Mouse (Mus musculus) hindbrain, embryonic 15.5 days (tissue): Measurements from ENCODE around the gene Slc39a11. TPM values are rescaled to one million over a fixed set of nuclear protein-coding genes. Genes with fewer than 3 reads are reported as not detected.
A peak's percentile ranks its signal among the peaks of the same experiment; 100 is the strongest.
"Not testable (repeated sequence)": the region's sequence is repeated elsewhere in the genome, so short reads cannot be mapped to it uniquely, and the experiment has no call there.

Experiments used
- ATAC-seq: fragments of 200-750 bp; cut with Nextera tagmentation; 2 replicates; pipeline ENCODE4 v1.8.0; 2017; ENCODE audit warnings: low read depth, moderate number of reproducible peaks, moderate TSS enrichment; ENCODE audit not compliant: low FRiP score
- H3K27ac ChIP-seq: fragments of 300-500 bp; sonication (generic); replicated peaks from 2 replicates; pipeline ENCODE4 v1.5.1; 2015; ENCODE audit warnings: mild to moderate bottlenecking, inconsistent platforms
- H3K27me3 ChIP-seq: fragments of 300-500 bp; sonication (generic); 2 replicates; pipeline ENCODE4 v1.6.1; 2015; ENCODE audit warnings: control low read depth, inconsistent platforms
- H3K36me3 ChIP-seq: fragments of 300-500 bp; sonication (generic); 2 replicates; pipeline ENCODE4 v1.6.1; 2015; ENCODE audit warnings: control low read depth, inconsistent platforms
- H3K4me1 ChIP-seq: fragments of 300-500 bp; sonication (generic); replicated peaks from 2 replicates; pipeline ENCODE4 v1.6.1; 2015; ENCODE audit warnings: control low read depth, inconsistent platforms
- H3K4me2 ChIP-seq: fragments of 300-500 bp; sonication (generic); 2 replicates; pipeline ENCODE4 v1.6.1; 2015; ENCODE audit warnings: moderate library complexity, mild to moderate bottlenecking, inconsistent platforms
- H3K4me3 ChIP-seq: fragments of 300-500 bp; sonication (generic); 2 replicates; pipeline ENCODE4 v1.5.1; 2015; ENCODE audit warnings: mild to moderate bottlenecking, inconsistent platforms
- H3K9ac ChIP-seq: fragments of 300-500 bp; sonication (generic); 2 replicates; pipeline ENCODE4 v1.6.1; 2015; ENCODE audit warnings: inconsistent platforms
- H3K9me3 ChIP-seq: fragments of 300-500 bp; sonication (generic); 2 replicates; pipeline ENCODE4 v1.6.1; 2016; ENCODE audit warnings: control low read depth, inconsistent platforms
- WGBS: fragments of 180-500 bp; shearing (Covaris S2); methylation state at CpG from one replicate; pipeline ENCODE4 v1.1.7; 2015; 5-methylcytosine and 5-hydroxymethylcytosine counted together
- polyA plus RNA-seq: library from polyadenylated mRNA; unstranded; fragments of >200 nt; fragmentation: Nextera tagmentation; extraction: Ambion mirVana; gene quantifications from 2 replicates; pipeline ENCODE4 v1.2.1, GENCODE M21; 2015

The Slc39a11 gene
- polyA plus RNA-seq, 1 experiment from 2014 or later: 34.2 TPM

DNA sequence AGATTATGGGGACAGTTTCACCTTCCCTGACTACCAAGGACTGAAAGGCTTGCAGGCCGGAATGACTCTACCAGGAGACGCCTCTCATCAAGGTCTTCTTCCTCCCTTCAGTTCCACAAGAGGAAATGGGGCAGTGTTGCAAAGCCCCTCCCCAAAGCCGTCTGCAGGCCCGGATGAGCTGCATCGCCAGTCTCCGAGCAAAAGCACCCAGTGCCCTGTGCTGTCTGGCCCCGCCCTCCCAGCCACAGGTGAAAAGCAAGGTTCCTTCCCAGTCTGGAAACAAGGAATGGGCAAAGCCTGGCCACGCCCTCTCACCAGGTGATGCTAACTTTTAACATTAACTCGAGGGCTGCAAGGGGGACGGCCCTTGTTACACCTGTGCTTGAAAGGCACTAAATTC, 16.8 kb upstream of the Slc39a11 start:
- no peak for ATAC-seq
- Histone ChIP-seq H3K9me3 (no peaks in the 10 kb centered on the region), H3K4me3 (no peak overlapping the region), H3K27me3 (no peaks in the 10 kb centered on the region), H3K4me1 (peaks cover 12% of the 10 kb centered on the region; the same call in 1 of the 2 replicates), H3K9ac (no peak overlapping the region), H3K36me3 (peaks cover 30% of the 10 kb centered on the region), H3K27ac (no peak overlapping the region), H3K4me2 (no peak overlapping the region)
- 64% methylated on average over 10 of the region's 10 CpGs for WGBS

DNA sequence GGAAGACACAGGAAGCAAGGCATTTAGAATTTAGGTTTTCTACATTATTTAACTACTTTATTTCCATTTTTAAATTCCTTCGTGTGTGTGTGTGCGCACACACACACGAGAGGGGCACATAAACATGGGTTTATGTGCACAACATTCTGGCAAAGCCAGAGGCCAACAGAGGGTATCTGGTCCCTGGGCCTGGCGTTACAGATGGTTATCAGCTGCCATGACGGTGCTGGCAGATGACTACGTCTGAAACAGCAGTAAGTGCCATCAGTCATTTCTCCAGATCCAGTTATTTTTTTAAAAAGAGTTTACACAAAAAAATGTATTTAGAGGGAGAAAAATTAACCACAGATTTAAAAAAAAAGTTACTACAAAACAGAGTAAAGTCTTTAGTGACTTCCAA, 16.3 kb upstream of the Slc39a11 start:
- H3K27ac ChIP-seq: no peak overlapping the region
- no peak overlapping the region for H3K9ac ChIP-seq
- H3K4me2 ChIP-seq: no peak overlapping the region
- H3K27me3 ChIP-seq: no peaks in the 10 kb centered on the region
- H3K9me3 ChIP-seq: no peaks in the 10 kb centered on the region
- WGBS: 74% methylated on average over 6 of the region's 6 CpGs
- H3K4me3 ChIP-seq: no peak overlapping the region
- ATAC-seq: no peak
- peaks cover 12% of the 10 kb centered on the region; the same call in 1 of the 2 replicates for H3K4me1 ChIP-seq
- H3K36me3 ChIP-seq: peaks cover 35% of the 10 kb centered on the region

DNA sequence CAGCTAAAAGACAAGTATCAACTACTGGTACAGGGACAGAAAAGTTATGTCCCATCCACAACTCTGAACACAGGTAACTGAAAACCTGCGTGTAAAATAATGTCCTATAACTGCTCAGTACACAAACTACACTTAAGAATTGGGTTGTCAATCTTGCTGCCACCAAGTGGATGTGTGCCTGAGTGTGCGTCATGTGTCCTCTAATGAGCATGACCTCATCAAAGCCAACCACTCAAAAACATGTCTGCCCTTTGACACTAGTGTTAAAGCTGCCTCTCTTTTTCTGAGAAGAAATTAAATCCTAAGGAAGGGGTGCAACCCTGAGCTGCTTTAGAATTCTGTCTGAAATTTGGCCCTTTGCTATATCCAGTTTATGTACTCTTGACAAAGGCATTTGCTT, 14.4 kb upstream of the Slc39a11 start:
- no peak for ATAC-seq
- peaks cover 51% of the 10 kb centered on the region for H3K36me3 ChIP-seq

DNA sequence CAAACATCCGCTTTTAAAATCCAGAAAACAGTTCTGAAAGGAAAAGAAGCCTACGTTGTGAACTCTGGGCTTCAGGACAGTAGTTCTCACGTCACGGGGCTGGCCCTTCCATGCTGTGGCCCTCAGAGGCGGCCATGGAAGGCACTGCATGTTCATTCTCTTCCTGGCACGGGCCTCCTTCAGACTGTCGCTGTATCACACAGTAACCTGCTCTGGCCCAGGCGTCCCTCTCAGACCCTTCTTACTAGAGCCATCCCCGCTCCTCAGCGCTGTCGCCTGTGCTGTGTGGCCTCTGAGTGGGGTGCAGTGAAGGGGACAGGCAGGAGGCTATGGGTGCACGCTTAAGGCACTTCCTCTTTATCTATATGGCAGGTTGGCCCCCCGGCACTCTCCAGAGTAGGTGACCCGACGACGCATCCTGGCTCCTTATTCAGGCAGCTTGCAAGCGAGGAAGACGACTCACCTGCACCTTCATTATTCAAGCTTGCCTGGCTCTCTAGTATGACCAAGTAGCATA, 12.0 kb upstream of the Slc39a11 start:
- Histone ChIP-seq H3K9ac (no peak overlapping the region), H3K4me1 (peaks cover 13% of the 10 kb centered on the region), H3K4me3 (no peak overlapping the region), H3K4me2 (no peak overlapping the region), H3K9me3 (no peaks in the 10 kb centered on the region), H3K36me3 (peaks cover 67% of the 10 kb centered on the region), H3K27me3 (no peaks in the 10 kb centered on the region), H3K27ac (no peak overlapping the region)
- ATAC-seq: no peak
- 91% methylated on average over 18 of the region's 18 CpGs for WGBS

More for the DNA sequence above, 14.4 kb upstream of the Slc39a11 start:
- Histone ChIP-seq H3K4me1 (peaks cover 12% of the 10 kb centered on the region; the same call in 1 of the 2 replicates), H3K9me3 (no peaks in the 10 kb centered on the region), H3K27ac (no peak overlapping the region), H3K27me3 (no peaks in the 10 kb centered on the region), H3K4me2 (no peak overlapping the region), H3K4me3 (no peak overlapping the region), H3K9ac (no peak overlapping the region)
- WGBS: 69% methylated on average over 2 of the region's 2 CpGs

DNA sequence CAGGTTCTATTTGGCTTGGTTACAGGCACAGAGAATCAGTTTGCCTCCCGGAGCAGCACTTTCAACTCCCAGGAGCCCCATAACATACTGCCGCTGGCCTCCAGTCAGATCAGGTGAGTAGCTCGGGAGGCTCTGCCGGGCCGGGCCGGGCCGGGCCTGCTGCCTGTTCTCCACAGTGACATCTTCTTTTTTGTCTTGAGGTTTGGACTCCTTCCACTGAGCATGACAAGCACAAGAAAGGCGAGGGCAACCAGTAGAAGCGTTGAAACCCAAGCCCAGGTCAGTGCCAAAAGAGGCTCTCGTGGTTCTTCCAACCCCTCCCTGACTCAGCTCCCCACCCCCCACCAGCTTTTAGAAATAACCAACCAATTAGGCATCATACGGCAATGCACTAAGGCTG, 11.1 kb upstream of the Slc39a11 start:
- H3K36me3 ChIP-seq: peaks cover 77% of the 10 kb centered on the region
- no peak overlapping the region for H3K4me3 ChIP-seq
- peaks cover 18% of the 10 kb centered on the region for H3K4me1 ChIP-seq
- H3K27me3 ChIP-seq: no peaks in the 10 kb centered on the region
- H3K27ac ChIP-seq: no peak overlapping the region
- no peak overlapping the region for H3K4me2 ChIP-seq
- WGBS: 87% methylated on average over 11 of the region's 11 CpGs
- ATAC-seq: no peak
- no peak overlapping the region for H3K9ac ChIP-seq
- no peaks in the 10 kb centered on the region for H3K9me3 ChIP-seq

DNA sequence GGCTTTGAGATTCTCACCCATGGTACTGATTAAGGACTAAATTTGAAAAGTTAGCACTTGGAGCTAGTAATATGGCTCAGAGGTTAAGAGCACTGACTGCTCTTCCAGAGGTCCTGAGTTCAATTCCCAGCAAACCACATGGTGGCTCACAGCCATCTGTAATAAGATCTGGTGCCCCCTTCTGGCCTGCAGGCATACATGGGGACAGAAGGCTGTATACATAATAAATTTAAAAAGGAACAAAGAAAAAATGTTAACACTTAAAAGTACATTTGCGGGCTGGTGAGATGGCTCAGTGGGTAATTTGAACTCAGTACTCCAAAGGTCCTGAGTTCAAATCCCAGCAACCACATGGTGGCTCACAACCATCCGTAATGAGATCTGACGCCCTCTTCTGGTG, 10.3 kb upstream of the Slc39a11 start:
- H3K27ac ChIP-seq, H3K4me3 ChIP-seq, H3K9me3 ChIP-seq, H3K9ac ChIP-seq, H3K4me2 ChIP-seq, ATAC-seq, H3K27me3 ChIP-seq: not testable (repeated sequence)
- H3K4me1 ChIP-seq: peaks cover 20% of the 10 kb centered on the region
- peaks cover 83% of the 10 kb centered on the region for H3K36me3 ChIP-seq
- 99% methylated on average over 3 of the region's 3 CpGs for WGBS

DNA sequence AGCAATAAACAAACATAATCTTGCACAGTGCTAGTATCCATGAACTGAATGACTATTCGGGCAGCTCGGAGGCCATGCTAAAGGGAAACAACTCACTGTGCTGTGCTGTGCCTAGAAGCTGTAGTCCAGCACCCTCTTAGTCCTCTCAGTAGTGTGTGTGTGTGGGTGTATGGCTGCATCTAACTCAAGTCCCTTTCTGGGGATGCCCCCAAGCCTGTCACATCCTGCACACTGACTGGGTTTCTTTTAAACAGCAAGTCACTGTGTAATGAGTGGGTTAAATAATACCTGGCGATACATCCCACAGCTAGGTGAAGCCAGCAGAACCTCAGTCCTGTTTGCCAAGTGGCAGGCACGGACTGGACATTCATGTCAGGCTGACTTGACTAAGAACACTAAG, 8.9 kb upstream of the Slc39a11 start:
- WGBS: 94% methylated on average over 4 of the region's 4 CpGs
- Histone ChIP-seq H3K27me3 (no peaks in the 10 kb centered on the region), H3K36me3 (peaks cover 89% of the 10 kb centered on the region), H3K27ac (no peak overlapping the region), H3K9me3 (no peaks in the 10 kb centered on the region), H3K4me2 (no peak overlapping the region), H3K4me3 (no peak overlapping the region), H3K9ac (no peak overlapping the region), H3K4me1 (peaks cover 20% of the 10 kb centered on the region)
- ATAC-seq: no peak

DNA sequence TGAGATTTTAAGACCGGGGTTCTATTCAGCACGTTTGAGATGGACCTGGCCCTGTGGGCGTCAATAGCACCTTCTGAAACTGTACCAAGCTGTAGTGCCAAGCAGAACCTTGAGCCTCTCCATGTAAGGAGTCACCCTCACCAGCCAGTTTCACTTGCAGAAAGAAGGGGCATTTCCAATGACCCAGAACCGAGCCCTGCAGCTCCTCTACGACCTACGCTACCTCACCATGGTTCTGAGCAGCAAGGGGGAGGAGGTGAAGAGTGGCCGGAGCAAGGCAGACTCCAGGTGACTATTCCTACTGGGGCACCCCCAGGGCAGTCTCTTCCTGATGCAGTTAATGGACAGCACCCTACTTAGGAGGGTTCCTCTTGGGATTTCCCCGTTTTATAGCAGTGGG, 8.4 kb upstream of the Slc39a11 start:
- no peak overlapping the region for H3K9ac ChIP-seq
- no peak overlapping the region for H3K4me3 ChIP-seq
- H3K9me3 ChIP-seq: no peaks in the 10 kb centered on the region
- H3K27me3 ChIP-seq: no peaks in the 10 kb centered on the region
- H3K36me3 ChIP-seq: peaks cover 89% of the 10 kb centered on the region
- no peak for ATAC-seq
- H3K27ac ChIP-seq: no peak overlapping the region
- H3K4me1 ChIP-seq: peaks cover 20% of the 10 kb centered on the region
- WGBS: 91% methylated on average over 8 of the region's 8 CpGs
- H3K4me2 ChIP-seq: no peak overlapping the region

DNA sequence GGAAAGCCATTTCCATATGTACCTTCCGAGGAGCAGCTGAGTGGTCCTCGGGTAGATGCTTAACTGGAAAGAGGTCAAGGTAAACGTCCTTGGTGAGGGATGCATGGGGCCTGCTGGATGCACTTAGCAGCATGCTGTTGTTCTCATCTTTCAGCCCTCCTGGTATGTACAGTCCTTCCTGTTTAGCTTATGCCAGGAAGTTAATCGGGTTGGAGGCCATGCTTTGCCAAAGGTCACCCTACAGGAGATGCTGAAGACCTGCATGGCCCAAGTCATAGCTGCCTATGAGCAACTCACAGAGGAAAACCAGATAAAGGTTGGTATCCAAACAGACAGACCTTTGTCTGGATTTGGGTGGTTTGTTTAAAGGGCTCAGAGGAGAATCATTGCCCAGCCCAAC, 7.3 kb upstream of the Slc39a11 start:
- no peak overlapping the region for H3K9ac ChIP-seq
- peak; percentile 9; the same call in 1 of the 2 replicates for ATAC-seq
- 75% methylated on average over 4 of the region's 4 CpGs for WGBS
- peaks cover 21% of the 10 kb centered on the region for H3K4me1 ChIP-seq
- H3K4me3 ChIP-seq: no peak overlapping the region
- H3K4me2 ChIP-seq: no peak overlapping the region
- no peaks in the 10 kb centered on the region for H3K27me3 ChIP-seq
- H3K27ac ChIP-seq: 0 out of 2 replicates have a peak overlapping the region, but pooled peaks have one; percentile 17
- no peaks in the 10 kb centered on the region for H3K9me3 ChIP-seq
- peaks cover 91% of the 10 kb centered on the region for H3K36me3 ChIP-seq

DNA sequence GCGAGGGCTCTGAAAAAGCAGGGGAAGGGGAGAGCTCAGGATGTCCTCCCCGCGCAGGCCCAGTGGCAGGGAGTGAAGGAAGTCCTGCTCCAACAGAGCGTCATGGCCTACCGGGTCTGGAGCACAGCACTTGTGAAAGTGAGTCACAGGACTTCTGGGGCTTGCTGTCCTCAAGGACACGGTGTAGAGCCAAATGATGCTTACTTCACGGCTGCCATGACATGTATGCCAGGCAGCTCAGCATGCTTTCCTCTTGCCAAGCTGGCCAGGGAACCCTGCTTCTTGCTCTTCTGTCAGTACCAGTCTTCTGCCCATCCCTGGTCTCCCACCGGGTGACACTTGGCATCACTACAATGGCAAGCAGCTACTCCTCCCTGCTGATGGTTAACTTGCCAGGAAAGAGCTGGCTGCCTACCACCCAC, 6.6 kb upstream of the Slc39a11 start:
- H3K9ac ChIP-seq: no peak overlapping the region
- H3K36me3 ChIP-seq: peaks cover 87% of the 10 kb centered on the region
- H3K27me3 ChIP-seq: no peaks in the 10 kb centered on the region
- H3K4me1 ChIP-seq: peaks cover 27% of the 10 kb centered on the region
- ATAC-seq: peak; percentile 70
- H3K4me3 ChIP-seq: no peak overlapping the region
- H3K9me3 ChIP-seq: no peaks in the 10 kb centered on the region
- H3K27ac ChIP-seq: peak overlapping the region; percentile 55
- no peak overlapping the region for H3K4me2 ChIP-seq
- 68% methylated on average over 8 of the region's 8 CpGs for WGBS

DNA sequence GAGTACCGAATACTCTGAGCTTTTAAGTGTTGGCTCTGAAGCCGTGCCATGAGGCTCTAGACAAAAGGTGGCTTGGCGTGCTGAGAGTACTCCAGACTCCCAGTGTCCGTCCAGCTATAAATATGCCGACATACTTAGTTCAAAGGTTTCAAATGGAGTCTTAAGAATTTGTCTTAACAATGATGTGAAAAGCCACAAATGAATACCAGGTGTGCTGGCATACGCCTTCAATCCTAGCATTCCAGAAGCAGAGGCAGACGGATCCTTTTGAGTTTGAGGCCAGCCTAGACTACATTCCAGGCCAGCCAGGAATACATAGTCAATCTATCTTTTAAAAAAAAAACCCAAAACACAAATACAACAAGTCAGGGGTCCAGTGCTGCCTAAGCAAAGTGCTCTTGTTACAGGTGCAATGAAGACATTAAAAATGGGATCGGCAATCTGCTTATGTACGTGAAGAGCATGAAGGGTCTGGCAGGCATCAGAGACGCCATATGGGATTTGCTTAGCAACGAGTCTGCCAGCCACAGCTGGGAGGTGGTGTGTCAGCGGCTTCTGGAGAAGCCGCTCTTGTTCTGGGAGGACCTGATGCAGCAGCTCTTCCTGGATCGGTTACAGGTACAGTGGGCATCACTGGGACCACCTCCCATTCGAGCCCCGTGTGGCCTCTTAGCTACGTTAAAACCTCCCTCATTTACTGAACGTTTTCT, 4.8 kb upstream of the Slc39a11 start:
- WGBS: 71% methylated on average over 18 of the region's 18 CpGs
- H3K27me3 ChIP-seq: no peaks in the 10 kb centered on the region
- H3K4me1 ChIP-seq: peaks cover 42% of the 10 kb centered on the region
- H3K4me3 ChIP-seq: no peak overlapping the region
- no peaks in the 10 kb centered on the region for H3K9me3 ChIP-seq
- no peak for ATAC-seq
- H3K4me2 ChIP-seq: no peak overlapping the region
- no peak overlapping the region for H3K27ac ChIP-seq
- H3K36me3 ChIP-seq: peaks cover 71% of the 10 kb centered on the region
- H3K9ac ChIP-seq: no peak overlapping the region

DNA sequence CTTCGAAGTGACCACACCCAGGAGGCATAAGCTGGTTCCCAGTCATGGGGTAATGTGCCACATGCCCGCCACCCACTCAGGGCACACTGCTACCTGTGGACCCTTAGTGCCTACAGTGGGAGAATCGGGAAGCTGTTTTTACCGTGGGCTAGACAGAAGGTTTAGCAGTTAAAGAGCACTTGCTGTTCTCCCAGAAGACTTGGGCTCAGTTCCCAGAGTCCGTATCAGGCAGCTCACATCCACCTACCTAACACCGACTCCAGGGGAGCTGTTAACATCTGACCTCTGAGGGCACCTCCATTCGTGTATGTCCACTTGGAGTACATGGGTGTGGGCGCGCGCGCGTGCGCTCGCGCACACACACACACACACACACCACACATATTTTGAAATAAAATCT, 4.2 kb upstream of the Slc39a11 start:
- Histone ChIP-seq H3K4me1 (peaks cover 43% of the 10 kb centered on the region), H3K27ac (no peak overlapping the region), H3K4me2 (no peak overlapping the region), H3K4me3 (no peak overlapping the region), H3K27me3 (no peaks in the 10 kb centered on the region), H3K9me3 (no peaks in the 10 kb centered on the region), H3K9ac (no peak overlapping the region), H3K36me3 (peaks cover 65% of the 10 kb centered on the region)
- 95% methylated on average over 15 of the region's 15 CpGs for WGBS
- no peak for ATAC-seq
